Mouse (Mus musculus): ENCODE measurements around the gene Wdr81. TPM values are rescaled to one million over a fixed set of nuclear protein-coding genes. Genes with fewer than 3 reads are reported as not detected.
"Not testable (repeated sequence)": the region's sequence is repeated elsewhere in the genome, so short reads cannot be mapped to it uniquely, and the experiment has no call there.

Wdr81 gene
- polyA plus RNA-seq, 1 experiment from 2014 or later, result 3.5 TPM

DNA sequence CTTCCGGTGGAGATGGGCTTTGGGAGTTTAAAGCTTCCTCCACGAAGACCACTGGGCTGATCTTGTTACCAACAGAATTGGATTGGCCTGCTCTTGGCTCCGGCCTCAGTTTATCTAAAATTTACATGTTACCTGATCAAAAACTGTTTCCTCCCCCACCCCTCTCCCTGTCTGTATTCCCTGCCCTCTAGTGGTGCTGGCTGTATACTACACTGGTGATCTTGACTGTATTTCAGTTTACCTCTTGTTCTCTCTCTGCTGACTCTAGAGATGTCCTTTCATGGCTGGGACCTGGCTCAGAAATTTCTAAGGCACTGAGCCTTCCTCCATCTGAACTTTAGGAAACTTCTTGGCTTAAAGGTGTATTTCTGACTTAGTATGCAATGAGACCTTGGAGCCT is 3.7 kb upstream of the Wdr81 start:
- WGBS, result 15% methylated on average over 3 of the region's 3 CpGs
- Histone ChIP-seq H3K27me3 (ENCODE audit: control insufficient read depth, insufficient read depth, low read length) (no peaks in the 10 kb centered on the region), H3K4me2 (ENCODE audit: low read depth, low read length) (no peak overlapping the region), H3K4me1 (ENCODE audit: control insufficient read depth, insufficient read depth, low read length) (peaks cover 35% of the 10 kb centered on the region), H3K9ac (ENCODE audit: low read length) (no peak overlapping the region), H3K27ac (ENCODE audit: low read length) (no peak overlapping the region), H3K4me3 (ENCODE audit: low read length) (no peak overlapping the region), H3K9me3 (replicated peaks; ENCODE audit: control insufficient read depth, low read length) (no peaks in the 10 kb centered on the region), H3K36me3 (ENCODE audit: control insufficient read depth, insufficient read depth) (no peaks in the 10 kb centered on the region)
- ATAC-seq (replicated peaks; ENCODE audit: extremely low read depth, insufficient read depth, low FRiP score), result no peak

GRCm38 (mm10) chr11:75456440-75456871 is 1.9 kb upstream of the Wdr81 start:
- H3K9ac ChIP-seq (ENCODE audit: low read length), result no peak overlapping the region
- no peaks in the 10 kb centered on the region for H3K27me3 ChIP-seq (ENCODE audit: control insufficient read depth, insufficient read depth, low read length)
- H3K4me1 ChIP-seq (ENCODE audit: control insufficient read depth, insufficient read depth, low read length), result peaks cover 29% of the 10 kb centered on the region
- no peak overlapping the region for H3K27ac ChIP-seq (ENCODE audit: low read length)
- no peak overlapping the region for H3K4me2 ChIP-seq (ENCODE audit: low read depth, low read length)
- peaks cover 3% of the 10 kb centered on the region; the same call in 1 of the 2 replicates for H3K36me3 ChIP-seq (ENCODE audit: control insufficient read depth, insufficient read depth)
- H3K4me3 ChIP-seq (ENCODE audit: low read length), result no peak overlapping the region
- no peaks in the 10 kb centered on the region for H3K9me3 ChIP-seq (replicated peaks; ENCODE audit: control insufficient read depth, low read length)
- ATAC-seq (replicated peaks; ENCODE audit: extremely low read depth, insufficient read depth, low FRiP score), result no peak
- 79% methylated on average over 7 of the region's 7 CpGs for WGBS

GRCm38 (mm10) chr11:75455971-75456370 is 1.5 kb upstream of the Wdr81 start:
- WGBS, result 79% methylated on average over 2 of the region's 2 CpGs
- not testable (repeated sequence) for H3K4me2 ChIP-seq (ENCODE audit: low read depth, low read length); H3K27ac ChIP-seq (ENCODE audit: low read length); H3K4me3 ChIP-seq (ENCODE audit: low read length); H3K9me3 ChIP-seq (replicated peaks; ENCODE audit: control insufficient read depth, low read length); H3K9ac ChIP-seq (ENCODE audit: low read length); H3K36me3 ChIP-seq (ENCODE audit: control insufficient read depth, insufficient read depth); ATAC-seq (replicated peaks; ENCODE audit: extremely low read depth, insufficient read depth, low FRiP score); H3K27me3 ChIP-seq (ENCODE audit: control insufficient read depth, insufficient read depth, low read length)
- H3K4me1 ChIP-seq (ENCODE audit: control insufficient read depth, insufficient read depth, low read length), result peaks cover 29% of the 10 kb centered on the region

DNA sequence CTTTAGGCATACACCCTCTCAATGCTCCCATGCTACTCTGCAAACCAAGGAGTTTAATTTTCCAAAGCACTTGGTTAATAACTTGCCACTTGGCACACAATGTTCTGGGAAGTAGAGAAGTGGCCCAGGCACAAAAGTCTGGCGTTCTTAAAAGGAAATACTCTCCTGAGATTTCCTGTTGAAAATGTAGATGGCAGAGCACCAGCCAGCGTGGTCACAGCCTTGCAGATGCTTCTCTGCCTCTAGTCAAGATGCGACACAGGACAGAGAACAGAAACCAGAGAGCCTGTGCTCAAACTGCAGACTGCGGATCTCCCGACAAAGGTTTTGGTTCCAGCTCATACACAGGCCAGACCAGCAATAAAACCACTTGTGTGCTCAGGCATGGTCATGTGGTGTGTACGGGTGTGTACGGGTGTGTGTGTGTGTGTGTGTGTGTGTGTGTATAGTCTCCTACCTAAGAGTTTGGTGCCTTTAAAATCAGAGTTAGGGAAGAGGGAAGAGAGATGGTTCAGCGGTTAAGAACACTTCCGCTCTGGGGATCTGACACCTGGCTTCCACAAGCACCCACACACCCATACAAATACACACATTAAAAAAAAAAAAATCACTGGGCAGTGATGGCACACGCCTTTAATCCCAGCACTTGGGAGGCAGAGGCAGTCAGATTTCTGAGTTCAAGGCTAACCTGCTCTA is 672 bp upstream of the Wdr81 start:
- H3K27me3 ChIP-seq (ENCODE audit: control insufficient read depth, insufficient read depth, low read length), result no peaks in the 10 kb centered on the region
- H3K9me3 ChIP-seq (replicated peaks; ENCODE audit: control insufficient read depth, low read length), result no peaks in the 10 kb centered on the region
- peaks cover 28% of the 10 kb centered on the region for H3K4me1 ChIP-seq (ENCODE audit: control insufficient read depth, insufficient read depth, low read length)
- WGBS, result 71% methylated on average over 10 of the region's 10 CpGs
- H3K9ac ChIP-seq (ENCODE audit: low read length), result peak overlapping the region; percentile 84
- peak overlapping the region; percentile 41 for H3K27ac ChIP-seq (ENCODE audit: low read length)
- peaks cover 3% of the 10 kb centered on the region; the same call in 1 of the 2 replicates for H3K36me3 ChIP-seq (ENCODE audit: control insufficient read depth, insufficient read depth)
- peak overlapping the region; percentile 83 for H3K4me3 ChIP-seq (ENCODE audit: low read length)
- ATAC-seq (replicated peaks; ENCODE audit: extremely low read depth, insufficient read depth, low FRiP score), result 0 out of 2 replicates have a peak, but pooled peaks have one; percentile 0
- H3K4me2 ChIP-seq (ENCODE audit: low read depth, low read length), result peak overlapping the region; percentile 99

- WGBS, result 92% methylated on average over 31 of the region's 31 CpGs
- Histone ChIP-seq H3K9me3 (replicated peaks; ENCODE audit: control insufficient read depth, low read length) (no peaks in the 10 kb centered on the region), H3K4me2 (ENCODE audit: low read depth, low read length) (no peak overlapping the region), H3K27me3 (ENCODE audit: control insufficient read depth, insufficient read depth, low read length) (no peaks in the 10 kb centered on the region), H3K36me3 (ENCODE audit: control insufficient read depth, insufficient read depth) (peaks cover 5% of the 10 kb centered on the region; the same call in 1 of the 2 replicates), H3K9ac (ENCODE audit: low read length) (no peak overlapping the region), H3K4me3 (ENCODE audit: low read length) (no peak overlapping the region), H3K4me1 (ENCODE audit: control insufficient read depth, insufficient read depth, low read length) (peaks cover 16% of the 10 kb centered on the region), H3K27ac (ENCODE audit: low read length) (no peak overlapping the region)
- ATAC-seq (replicated peaks; ENCODE audit: extremely low read depth, insufficient read depth, low FRiP score), result no peak
These were observed 1.5 kb downstream of the Wdr81 start for GRCm38 (mm10) chr11:75452812-75453557.

GRCm38 (mm10) chr11:75452081-75452480 is 2.4 kb downstream of the Wdr81 start:
- H3K27ac ChIP-seq (ENCODE audit: low read length), result no peak overlapping the region
- peaks cover 10% of the 10 kb centered on the region for H3K36me3 ChIP-seq (ENCODE audit: control insufficient read depth, insufficient read depth)
- WGBS, result 90% methylated on average over 8 of the region's 8 CpGs
- H3K9me3 ChIP-seq (replicated peaks; ENCODE audit: control insufficient read depth, low read length), result no peaks in the 10 kb centered on the region
- ATAC-seq (replicated peaks; ENCODE audit: extremely low read depth, insufficient read depth, low FRiP score), result no peak
- no peak overlapping the region for H3K4me3 ChIP-seq (ENCODE audit: low read length)
- H3K27me3 ChIP-seq (ENCODE audit: control insufficient read depth, insufficient read depth, low read length), result no peaks in the 10 kb centered on the region
- no peak overlapping the region for H3K4me2 ChIP-seq (ENCODE audit: low read depth, low read length)
- no peak overlapping the region for H3K9ac ChIP-seq (ENCODE audit: low read length)
- H3K4me1 ChIP-seq (ENCODE audit: control insufficient read depth, insufficient read depth, low read length), result peaks cover 16% of the 10 kb centered on the region

DNA sequence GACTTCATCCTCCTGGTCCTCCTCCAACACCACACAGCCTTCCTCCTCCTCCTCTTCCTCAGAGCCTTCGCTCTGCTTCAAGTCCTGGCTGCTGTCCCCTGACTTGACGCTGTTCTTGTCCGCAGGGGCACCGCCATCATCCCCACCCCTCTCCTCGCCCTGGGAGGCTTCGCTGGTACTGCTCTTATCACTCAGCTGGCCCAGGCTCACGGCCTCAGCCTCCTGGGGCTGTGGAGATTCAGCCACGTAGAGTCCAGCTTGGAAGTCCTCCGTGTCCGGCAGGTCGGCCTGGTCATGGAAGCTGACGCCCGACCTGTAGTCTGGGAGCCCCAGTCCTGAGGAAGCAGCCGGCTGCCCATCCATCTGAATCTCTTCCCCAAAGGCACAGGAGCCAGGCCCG is 3.6 kb downstream of the Wdr81 start:
- no peaks in the 10 kb centered on the region for H3K27me3 ChIP-seq (ENCODE audit: control insufficient read depth, insufficient read depth, low read length)
- 79% methylated on average over 15 of the region's 15 CpGs for WGBS
- H3K4me2 ChIP-seq (ENCODE audit: low read depth, low read length), result no peak overlapping the region
- H3K9ac ChIP-seq (ENCODE audit: low read length), result no peak overlapping the region
- H3K4me3 ChIP-seq (ENCODE audit: low read length), result no peak overlapping the region
- H3K4me1 ChIP-seq (ENCODE audit: control insufficient read depth, insufficient read depth, low read length), result peaks cover 16% of the 10 kb centered on the region
- H3K27ac ChIP-seq (ENCODE audit: low read length), result no peak overlapping the region
- ATAC-seq (replicated peaks; ENCODE audit: extremely low read depth, insufficient read depth, low FRiP score), result no peak
- H3K36me3 ChIP-seq (ENCODE audit: control insufficient read depth, insufficient read depth), result peaks cover 10% of the 10 kb centered on the region
- H3K9me3 ChIP-seq (replicated peaks; ENCODE audit: control insufficient read depth, low read length), result no peaks in the 10 kb centered on the region

DNA sequence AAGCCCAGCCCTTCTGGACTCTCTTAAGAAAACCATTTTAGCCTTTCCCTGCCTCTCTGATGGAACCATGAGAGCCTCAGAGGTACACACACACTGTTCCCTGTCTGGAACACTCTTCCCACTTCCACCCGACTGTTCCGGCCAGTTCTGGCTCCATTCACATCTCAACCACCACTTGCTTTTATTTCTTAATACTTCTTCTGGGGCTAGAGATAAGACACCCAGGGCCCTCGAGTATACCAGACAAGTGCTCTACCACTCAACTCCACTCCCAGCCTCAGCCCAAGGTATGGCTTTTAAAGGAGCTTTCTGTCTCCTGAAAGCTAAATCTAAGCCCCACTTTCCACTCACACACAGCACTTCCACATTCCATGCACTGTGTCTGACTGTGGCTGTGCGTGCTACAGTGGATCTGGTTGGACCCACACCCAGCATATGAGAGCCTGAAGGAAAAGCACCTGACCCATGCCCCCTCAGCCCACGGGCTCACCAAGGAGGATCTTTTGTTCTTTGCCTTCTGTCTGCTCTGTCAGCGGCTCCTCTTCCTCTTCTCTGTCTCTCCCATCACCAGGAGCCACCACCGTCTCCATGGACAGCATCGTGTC is 4.1 kb downstream of the Wdr81 start:
- no peak overlapping the region for H3K4me3 ChIP-seq (ENCODE audit: low read length)
- no peaks in the 10 kb centered on the region for H3K9me3 ChIP-seq (replicated peaks; ENCODE audit: control insufficient read depth, low read length)
- no peak overlapping the region for H3K9ac ChIP-seq (ENCODE audit: low read length)
- 75% methylated on average over 8 of the region's 8 CpGs for WGBS
- no peaks in the 10 kb centered on the region for H3K27me3 ChIP-seq (ENCODE audit: control insufficient read depth, insufficient read depth, low read length)
- ATAC-seq (replicated peaks; ENCODE audit: extremely low read depth, insufficient read depth, low FRiP score), result no peak
- H3K36me3 ChIP-seq (ENCODE audit: control insufficient read depth, insufficient read depth), result peaks cover 10% of the 10 kb centered on the region
- no peak overlapping the region for H3K27ac ChIP-seq (ENCODE audit: low read length)
- peaks cover 16% of the 10 kb centered on the region for H3K4me1 ChIP-seq (ENCODE audit: control insufficient read depth, insufficient read depth, low read length)
- no peak overlapping the region for H3K4me2 ChIP-seq (ENCODE audit: low read depth, low read length)

DNA sequence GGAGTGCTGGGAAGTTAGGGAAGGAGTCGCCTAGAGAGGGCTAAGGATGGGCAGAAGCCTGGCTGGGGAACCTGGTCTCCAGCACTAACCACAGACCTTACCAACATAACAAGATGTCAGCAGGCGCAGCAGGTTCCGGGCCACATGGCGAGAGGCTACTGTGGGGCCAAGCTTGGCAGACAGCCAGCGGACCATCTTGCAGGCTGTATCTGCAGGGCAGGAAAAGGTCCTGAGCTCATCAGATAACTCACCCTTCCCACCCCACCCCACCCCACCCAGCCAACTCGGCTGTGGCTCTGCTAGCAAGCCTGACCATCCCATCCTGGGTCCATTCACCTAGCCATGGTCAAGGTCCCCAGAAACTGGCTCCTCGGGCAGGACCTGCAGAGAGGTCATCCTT is 4.8 kb downstream of the Wdr81 start:
- WGBS, result 62% methylated on average over 7 of the region's 7 CpGs
- H3K36me3 ChIP-seq (ENCODE audit: control insufficient read depth, insufficient read depth), result peaks cover 10% of the 10 kb centered on the region
- no peak for ATAC-seq (replicated peaks; ENCODE audit: extremely low read depth, insufficient read depth, low FRiP score)

More for the DNA sequence above, 4.8 kb downstream of the Wdr81 start:
- Histone ChIP-seq H3K9ac (ENCODE audit: low read length) (peak overlapping the region; percentile 18; the same call in 1 of the 2 replicates), H3K27ac (ENCODE audit: low read length) (no peak overlapping the region), H3K4me2 (ENCODE audit: low read depth, low read length) (no peak overlapping the region), H3K4me3 (ENCODE audit: low read length) (no peak overlapping the region), H3K9me3 (replicated peaks; ENCODE audit: control insufficient read depth, low read length) (no peaks in the 10 kb centered on the region), H3K4me1 (ENCODE audit: control insufficient read depth, insufficient read depth, low read length) (peaks cover 9% of the 10 kb centered on the region), H3K27me3 (ENCODE audit: control insufficient read depth, insufficient read depth, low read length) (no peaks in the 10 kb centered on the region)

Data from heart, embryonic 16.5 days (tissue).